Mouse (Mus musculus) CH12.LX (cell line): ENCODE results near the gene Pml. TPM values are rescaled to one million over a fixed set of nuclear protein-coding genes. Genes with fewer than 3 reads are reported as not detected.

Experiments
- DNase-seq: peaks from one replicate; pipeline ENCODE4 v3.0.0-alpha.2; 2013; ENCODE audit errors: extremely low read depth
- H3K27ac ChIP-seq: 2 replicates; pipeline ENCODE4 v1.5.1; 2012; ENCODE audit warnings: low read depth, mild to moderate bottlenecking, control low read depth, moderate library complexity; ENCODE audit not compliant: insufficient read depth
- H3K27me3 ChIP-seq: replicated peaks from 2 replicates; pipeline ENCODE3; 2012; ENCODE audit warnings: inconsistent platforms
- H3K36me3 ChIP-seq, 2 experiments: replicated peaks in 1 of 2; 2 replicates each; pipeline versions ENCODE3 to v1.6.1; 2012; ENCODE audit warnings: inconsistent platforms in 1 of 2, low read length in 1 of 2, mild to moderate bottlenecking in 1 of 2, mixed read lengths in 1 of 2, moderate library complexity in 1 of 2; ENCODE audit not compliant: control insufficient read depth in 1 of 2, insufficient read depth in 1 of 2
- H3K4me1 ChIP-seq, 2 experiments: 2 replicates each; pipeline ENCODE4 v1.6.1; 2012; ENCODE audit warnings: inconsistent platforms in 1 of 2, moderate library complexity in 1 of 2; ENCODE audit not compliant: insufficient read depth in 2 of 2, control insufficient read depth in 1 of 2
- H3K4me2 ChIP-seq: 2 replicates; pipeline ENCODE4 v1.6.1; 2012; ENCODE audit warnings: low read depth, mild to moderate bottlenecking, control low read depth; ENCODE audit not compliant: poor library complexity, insufficient read depth, severe bottlenecking
- H3K4me3 ChIP-seq, 3 experiments: fragments of 150-350 bp in 1 of 3; sonication (generic) in 1 of 3; replicated peaks in 1 of 3; 2 replicates each; pipeline versions ENCODE3 to v1.5.1; 2011 to 2012; ENCODE audit warnings: low read depth in 2 of 3, low read length in 2 of 3, mild to moderate bottlenecking in 2 of 3, moderate library complexity in 2 of 3, control low read depth in 1 of 3, improper control_type of control experiment in 1 of 3, inconsistent platforms in 1 of 3, mixed read lengths in 1 of 3; ENCODE audit not compliant: poor library complexity in 1 of 3
- H3K79me2 ChIP-seq: replicated peaks from 2 replicates; pipeline ENCODE4 v1.6.1; 2012; ENCODE audit warnings: mild to moderate bottlenecking, moderate library complexity; ENCODE audit not compliant: control insufficient read depth, poor library complexity, insufficient read depth, severe bottlenecking; ENCODE audit errors: extremely low read depth
- H3K9ac ChIP-seq: 2 replicates; pipeline ENCODE4 v1.6.1; 2012; ENCODE audit warnings: low read depth, mild to moderate bottlenecking, control low read depth, moderate library complexity; ENCODE audit not compliant: insufficient read depth
- H3K9me3 ChIP-seq: replicated peaks from 2 replicates; pipeline ENCODE3; 2012; ENCODE audit warnings: low read length, inconsistent platforms, mixed read lengths
- BHLHE40 ChIP-seq: IDR thresholded peaks from 2 replicates; pipeline ENCODE4 v1.6.1; 2011; ENCODE audit warnings: mild to moderate bottlenecking, low read depth, low read length, improper control_type of control experiment
- CHD1 ChIP-seq: IDR thresholded peaks from 2 replicates; pipeline ENCODE4 v1.6.1; 2012; ENCODE audit warnings: low read depth, low read length, improper control_type of control experiment, inconsistent platforms
- CHD2 ChIP-seq: IDR thresholded peaks from 2 replicates; pipeline ENCODE4 v1.6.1; 2011; ENCODE audit warnings: low read length, improper control_type of control experiment
- CTCF ChIP-seq, 2 experiments: IDR thresholded peaks in 1 of 2; conservative IDR thresholded peaks in 1 of 2; 2 replicates each; pipeline ENCODE4 v1.5.1; 2011 to 2012; ENCODE audit warnings: low read depth in 2 of 2, low read length in 2 of 2, improper control_type of control experiment in 1 of 2, inconsistent platforms in 1 of 2, mild to moderate bottlenecking in 1 of 2, moderate library complexity in 1 of 2
- EP300 ChIP-seq: IDR thresholded peaks from 2 replicates; pipeline ENCODE4 v1.6.1; 2011; ENCODE audit warnings: low read length, improper control_type of control experiment
- GABPA ChIP-seq: IDR thresholded peaks from 2 replicates; pipeline ENCODE4 v1.6.1; 2012; ENCODE audit warnings: low read depth, low read length, improper control_type of control experiment, inconsistent platforms; ENCODE audit not compliant: insufficient replicate concordance
- JUN ChIP-seq: IDR thresholded peaks from 2 replicates; pipeline ENCODE4 v1.6.1; 2011; ENCODE audit warnings: low read depth, mild to moderate bottlenecking, low read length, improper control_type of control experiment, moderate library complexity; ENCODE audit not compliant: insufficient read depth
- MAFK ChIP-seq: IDR thresholded peaks from 2 replicates; pipeline ENCODE4 v1.6.1; 2011; ENCODE audit warnings: low read length, improper control_type of control experiment; ENCODE audit not compliant: insufficient replicate concordance
- MAX ChIP-seq: IDR thresholded peaks from 2 replicates; pipeline ENCODE4 v1.6.1; 2011; ENCODE audit warnings: low read length, improper control_type of control experiment
- MXI1 ChIP-seq: IDR thresholded peaks from 2 replicates; pipeline ENCODE4 v1.6.1; 2011; ENCODE audit warnings: mild to moderate bottlenecking, low read depth, low read length, improper control_type of control experiment
- NELFE ChIP-seq: IDR thresholded peaks from 2 replicates; pipeline ENCODE4 v1.6.1; 2011; ENCODE audit warnings: low read depth, low read length, improper control_type of control experiment
- RCOR1 ChIP-seq: conservative IDR thresholded peaks from 2 replicates; pipeline ENCODE4 v1.6.1; 2012; ENCODE audit warnings: low read depth, mild to moderate bottlenecking, inconsistent platforms, low read length, improper control_type of control experiment
- SIN3A ChIP-seq: IDR thresholded peaks from 2 replicates; pipeline ENCODE4 v1.6.1; 2012; ENCODE audit warnings: low read length, improper control_type of control experiment, inconsistent platforms
- SMC3 ChIP-seq: IDR thresholded peaks from 2 replicates; pipeline ENCODE4 v1.6.1; 2011; ENCODE audit warnings: low read depth, low read length, improper control_type of control experiment
- TBP ChIP-seq: conservative IDR thresholded peaks from 2 replicates; pipeline ENCODE4 v1.6.1; 2011; ENCODE audit warnings: low read depth, low read length, improper control_type of control experiment
- USF1 ChIP-seq: IDR thresholded peaks from 2 replicates; pipeline ENCODE4 v1.6.1; 2014; ENCODE audit warnings: low read depth, mild to moderate bottlenecking, inconsistent platforms, low read length, improper control_type of control experiment
- ZKSCAN1 ChIP-seq: IDR thresholded peaks from 2 replicates; pipeline ENCODE4 v1.6.1; 2012; ENCODE audit warnings: low read depth, inconsistent platforms, low read length, improper control_type of control experiment, borderline replicate concordance
- ZMIZ1 ChIP-seq: IDR thresholded peaks from 2 replicates; pipeline ENCODE4 v1.6.1; 2012; ENCODE audit warnings: low read depth, mild to moderate bottlenecking, inconsistent platforms, low read length, improper control_type of control experiment
- ZNF384 ChIP-seq: IDR thresholded peaks from 2 replicates; pipeline ENCODE4 v1.6.1; 2012; ENCODE audit warnings: low read depth, low read length, improper control_type of control experiment, inconsistent platforms
- dilution Hi-C: fragments of 300-500 bp; cut with MboI; formaldehyde crosslinking; loops from 2 replicates; pipeline ENCODE4 v1.14.3; 2020; ENCODE audit warnings: low sequenced_read_pairs; ENCODE audit not compliant: extremely low pct_unique_long_range_greater_than_20kb, extremely low pct_ligation_motif_present
- in situ Hi-C: fragments of 300-500 bp; cut with MboI; formaldehyde crosslinking; loops from 3 replicates; pipeline ENCODE4 v1.14.3; 2019; ENCODE audit warnings: low sequenced_read_pairs, low pct_ligation_motif_present, low pct_unique_long_range_greater_than_20kb, mixed read lengths
- polyA plus RNA-seq: library from polyadenylated mRNA; unstranded; fragments of >175 nt; gene quantifications from 2 replicates; pipeline ENCODE4 v1.2.1, GENCODE M21; 2012; ENCODE audit warnings: low read depth; ENCODE audit not compliant: insufficient read length
- total RNA-seq, 2 experiments: library from RNA; depleted of rRNA; stranded (reverse); fragments of 300-350 nt in 1 of 2; fragments of >200 nt in 1 of 2; gene quantifications; 2 replicates each; pipeline ENCODE4 v1.2.3; 2012 to 2014

The Pml gene
- total and polyA plus RNA-seq, 3 experiments: 8.3 to 56.9 (median 21.2) TPM

GRCm38 (mm10) chr9:58213865-58214264 lies 35.7 kb downstream of the Pml start:
- H3K9ac ChIP-seq: no peak overlapping the region

GRCm38 (mm10) chr9:58213377-58213776 lies 36.2 kb downstream of the Pml start:
- dilution Hi-C loops (no loop called here), in situ Hi-C loops (no loop called here)
- Histone ChIP-seq H3K36me3 (peaks cover 0 to 12% of the 10 kb centered on the region in 2 experiments), H3K9me3 (no peaks in the 10 kb centered on the region), H3K4me2 (no peak overlapping the region), H3K79me2 (no peaks in the 10 kb centered on the region), H3K4me1 (peaks cover 0 to 6% of the 10 kb centered on the region in 2 experiments; a peak in 2 of 4 replicates), H3K9ac (no peak overlapping the region), H3K27me3 (no peaks in the 10 kb centered on the region), H3K4me3 (no peak overlapping the region), H3K27ac (no peak overlapping the region)
- no peak for TF ChIP-seq ZKSCAN1
- no peak for TF ChIP-seq SMC3
- TF ChIP-seq CTCF (conservative IDR thresholded peaks at IDR 0.05 in 1 of 2, IDR thresholded peaks at IDR 0.05 in 1 of 2; ENCODE audit: low read depth in 2 of 2, low read length in 2 of 2): no peak
- no peak for TF ChIP-seq GABPA
- DNase-seq: no peak

More at GRCm38 (mm10) chr9:58213865-58214264, 35.7 kb downstream of the Pml start:
- Histone ChIP-seq H3K27ac (no peak overlapping the region), H3K4me3 (no peak overlapping the region), H3K36me3 (peaks cover 3 to 17% of the 10 kb centered on the region in 2 experiments), H3K4me2 (no peak overlapping the region), H3K79me2 (no peaks in the 10 kb centered on the region), H3K9me3 (no peaks in the 10 kb centered on the region), H3K4me1 (peaks cover 0 to 6% of the 10 kb centered on the region in 2 experiments; a peak in 2 of 4 replicates), H3K27me3 (no peaks in the 10 kb centered on the region)
- no peak for DNase-seq
- dilution Hi-C loops (no loop called here), in situ Hi-C loops (no loop called here)
- TF ChIP-seq MAFK (no peak), USF1 (no peak), CHD1 (no peak), ZMIZ1 (no peak), NELFE (no peak), BHLHE40 (no peak), TBP (no peak), JUN (no peak), MXI1 (no peak), ZNF384 (no peak), MAX (no peak), RCOR1 (no peak), SIN3A (no peak), EP300 (no peak), CHD2 (no peak)
